Mouse (Mus musculus) activated CD4-positive, CD25-positive, alpha-beta regulatory T cell, adult 4 months (primary cell): ENCODE measurements around the gene Susd2. TPM values are rescaled to one million over a fixed set of nuclear protein-coding genes. Genes with fewer than 3 reads are reported as not detected.

Experiments used
- ATAC-seq: one replicate; pipeline ENCODE4 v1.8.0; 2017
- polyA plus RNA-seq, 2 experiments: library from polyadenylated mRNA; unstranded; fragments of 100-300 nt; shearing (Covaris generic); gene quantifications; one replicate each; pipeline ENCODE4 v1.2.1; 2017

Gene Susd2
- polyA plus RNA-seq, 2 experiments from 2014 or later, result 6.2 to 12.5 TPM

GRCm38 (mm10) chr10:75620818-75621217 lies 23.0 kb downstream of the Susd2 start:
- no peak for ATAC-seq

- no peak for ATAC-seq
These were observed 27.8 kb downstream of the Susd2 start for GRCm38 (mm10) chr10:75616044-75616443.

GRCm38 (mm10) chr10:75610486-75610885 lies 33.3 kb downstream of the Susd2 start:
- ATAC-seq, result no peak

GRCm38 (mm10) chr10:75608975-75609374 lies 34.8 kb downstream of the Susd2 start:
- no peak for ATAC-seq

GRCm38 (mm10) chr10:75607253-75607652 lies 36.6 kb downstream of the Susd2 start:
- ATAC-seq, result no peak

- peak; percentile 28 for ATAC-seq
These were observed 38.5 kb downstream of the Susd2 start for GRCm38 (mm10) chr10:75605162-75605846.

GRCm38 (mm10) chr10:75600189-75600730 lies 43.5 kb downstream of the Susd2 start:
- no peak for ATAC-seq

- no peak for ATAC-seq
These were observed 47.8 kb downstream of the Susd2 start for GRCm38 (mm10) chr10:75595981-75596380.

GRCm38 (mm10) chr10:75592585-75592984 lies 51.2 kb downstream of the Susd2 start:
- no peak for ATAC-seq

- peak; percentile 99 for ATAC-seq
These were observed 52.5 kb downstream of the Susd2 start for GRCm38 (mm10) chr10:75591211-75591894.

- no peak for ATAC-seq
These were observed 54.2 kb downstream of the Susd2 start for GRCm38 (mm10) chr10:75589651-75590050.

- no peak for ATAC-seq
These were observed 54.7 kb downstream of the Susd2 start, which contains the start of gene Ggt5 for GRCm38 (mm10) chr10:75589129-75589528. Ggt5 (plus strand) TSS chr10:75589340.

GRCm38 (mm10) chr10:75588336-75588735 lies 55.5 kb downstream of the Susd2 start:
- ATAC-seq, result no peak

GRCm38 (mm10) chr10:75587781-75588180 lies 56.0 kb downstream of the Susd2 start:
- ATAC-seq, result no peak

Other genes with a start within 250 kb of the Susd2 start
- 1 to 10 TPM in 1 of 2 experiments, not detected in 1; 1.0 TPM for gene Upb1, start 242.9 kb downstream of the Susd2 start, polyA plus RNA-seq
- gene Snrpd3, start 126.5 kb downstream of the Susd2 start, polyA plus RNA-seq, result 100 to 1,000 TPM; 133 to 205 TPM
- 10 to 100 TPM; 11.7 to 17.0 TPM for gene Gucd1, start 126.0 kb downstream of the Susd2 start, polyA plus RNA-seq
- under 1 TPM; 0.45 to 0.65 TPM for gene Lrrc75b, start 83.7 kb downstream of the Susd2 start, polyA plus RNA-seq
- gene Ggt1, start 82.4 kb downstream of the Susd2 start, polyA plus RNA-seq, result 1 to 10 TPM; 2.1 to 3.1 TPM
- under 1 TPM; 0.15 to 0.64 TPM for gene Ggt5, start 54.7 kb downstream of the Susd2 start, polyA plus RNA-seq
- 10 to 100 TPM; 22.0 to 22.3 TPM for gene Cabin1, start 120.3 kb upstream of the Susd2 start, polyA plus RNA-seq
- 100 to 1,000 TPM in 1 of 2 experiments, 10 to 100 TPM in 1; 78.9 to 104 TPM for gene Ddt, start 129.4 kb upstream of the Susd2 start, polyA plus RNA-seq
- not detected for gene Gm20441, start 136.9 kb upstream of the Susd2 start, polyA plus RNA-seq
- gene Gstt3, start 137.4 kb upstream of the Susd2 start, polyA plus RNA-seq, result 1 to 10 TPM; 3.3 to 6.1 TPM
- gene Gstt1, start 154.6 kb upstream of the Susd2 start, polyA plus RNA-seq, result 1 to 10 TPM in 1 of 2 experiments, not detected in 1; 1.2 TPM
- gene Gstt4, start 178.5 kb upstream of the Susd2 start, polyA plus RNA-seq, result under 1 TPM in 1 of 2 experiments, not detected in 1; 0.48 TPM
- gene Gstt2, start 193.4 kb upstream of the Susd2 start, polyA plus RNA-seq, result 10 to 100 TPM; 58.5 to 64.1 TPM
- gene Mif, start 216.2 kb upstream of the Susd2 start, polyA plus RNA-seq, result 100 to 1,000 TPM; 464 to 561 TPM
- 1 to 10 TPM in 1 of 2 experiments, under 1 TPM in 1; 0.85 to 2.7 TPM for gene Derl3, start 249.4 kb upstream of the Susd2 start, polyA plus RNA-seq